Mouse (Mus musculus): ENCODE measurements around the gene Fbxl20. TPM values are rescaled to one million over a fixed set of nuclear protein-coding genes. Genes with fewer than 3 reads are reported as not detected.

Gene Fbxl20
- polyA plus RNA-seq, 1 experiment from 2014 or later: 13.0 TPM

GRCm38 (mm10) chr11:98142545-98142944 lies 7.7 kb downstream of the Fbxl20 start:
- ATAC-seq: no peak
- Histone ChIP-seq H3K9ac (replicated peaks; ENCODE audit: low read depth) (no peak overlapping the region), H3K27ac (ENCODE audit: low read length) (no peak overlapping the region), H3K4me3 (ENCODE audit: low read depth, low read length) (no peak overlapping the region), H3K4me1 (ENCODE audit: insufficient read depth, low read depth, low read length) (no peaks in the 10 kb centered on the region; the same call in 1 of the 2 replicates), H3K4me2 (replicated peaks; ENCODE audit: low read depth, low read length) (no peak overlapping the region), H3K9me3 (ENCODE audit: low read length) (no peaks in the 10 kb centered on the region), H3K36me3 (ENCODE audit: insufficient read depth, low read length) (no peaks in the 10 kb centered on the region), H3K27me3 (replicated peaks; ENCODE audit: insufficient read depth, low read length) (no peaks in the 10 kb centered on the region)
- 87% methylated on average over 2 of the region's 2 CpGs for WGBS
- TF ChIP-seq CTCF (IDR thresholded peaks at IDR 0.05) (0 out of 2 replicates have a peak, but pooled peaks have one; percentile 2), EP300 (IDR thresholded peaks at IDR 0.05) (no peak)
- peak; percentile 16 for DNase-seq (ENCODE audit: low spot score)

- 71% methylated on average over 7 of the region's 7 CpGs for WGBS
- H3K9me3 ChIP-seq (ENCODE audit: low read length): no peaks in the 10 kb centered on the region
- no peak for TF ChIP-seq EP300 (IDR thresholded peaks at IDR 0.05)
- no peak for TF ChIP-seq CTCF (IDR thresholded peaks at IDR 0.05)
- H3K36me3 ChIP-seq (ENCODE audit: insufficient read depth, low read length): no peaks in the 10 kb centered on the region
- no peak overlapping the region for H3K9ac ChIP-seq (replicated peaks; ENCODE audit: low read depth)
- no peak overlapping the region for H3K4me2 ChIP-seq (replicated peaks; ENCODE audit: low read depth, low read length)
- no peak overlapping the region for H3K4me3 ChIP-seq (ENCODE audit: low read depth, low read length)
- H3K4me1 ChIP-seq (ENCODE audit: insufficient read depth, low read depth, low read length): no peaks in the 10 kb centered on the region
- ATAC-seq (no peak), DNase-seq (ENCODE audit: low spot score) (no peak)
- H3K27ac ChIP-seq (ENCODE audit: low read length): no peak overlapping the region
- H3K27me3 ChIP-seq (replicated peaks; ENCODE audit: insufficient read depth, low read length): no peaks in the 10 kb centered on the region
Measured at GRCm38 (mm10) chr11:98138894-98139293, 11.3 kb downstream of the Fbxl20 start.

GRCm38 (mm10) chr11:98137836-98138235 lies 12.4 kb downstream of the Fbxl20 start:
- Histone ChIP-seq H3K36me3 (ENCODE audit: insufficient read depth, low read length) (no peaks in the 10 kb centered on the region), H3K4me1 (ENCODE audit: insufficient read depth, low read depth, low read length) (no peaks in the 10 kb centered on the region), H3K4me3 (ENCODE audit: low read depth, low read length) (no peak overlapping the region), H3K9me3 (ENCODE audit: low read length) (no peaks in the 10 kb centered on the region), H3K9ac (replicated peaks; ENCODE audit: low read depth) (no peak overlapping the region), H3K27me3 (replicated peaks; ENCODE audit: insufficient read depth, low read length) (no peaks in the 10 kb centered on the region), H3K4me2 (replicated peaks; ENCODE audit: low read depth, low read length) (no peak overlapping the region), H3K27ac (ENCODE audit: low read length) (no peak overlapping the region)
- TF ChIP-seq EP300 (IDR thresholded peaks at IDR 0.05): no peak
- no peak for TF ChIP-seq CTCF (IDR thresholded peaks at IDR 0.05)
- no peak for DNase-seq (ENCODE audit: low spot score)
- no peak for ATAC-seq
- WGBS: 85% methylated on average over 11 of the region's 11 CpGs

- H3K9me3 ChIP-seq (ENCODE audit: low read length): no peaks in the 10 kb centered on the region
- WGBS: 52% methylated on average over 4 of the region's 4 CpGs
- no peaks in the 10 kb centered on the region for H3K36me3 ChIP-seq (ENCODE audit: insufficient read depth, low read length)
- H3K4me2 ChIP-seq (replicated peaks; ENCODE audit: low read depth, low read length): no peak overlapping the region
- DNase-seq (ENCODE audit: low spot score): peak; percentile 24
- no peak overlapping the region for H3K9ac ChIP-seq (replicated peaks; ENCODE audit: low read depth)
- TF ChIP-seq CTCF (IDR thresholded peaks at IDR 0.05) (no peak), EP300 (IDR thresholded peaks at IDR 0.05) (no peak)
- no peaks in the 10 kb centered on the region for H3K4me1 ChIP-seq (ENCODE audit: insufficient read depth, low read depth, low read length)
- H3K4me3 ChIP-seq (ENCODE audit: low read depth, low read length): no peak overlapping the region
- no peaks in the 10 kb centered on the region for H3K27me3 ChIP-seq (replicated peaks; ENCODE audit: insufficient read depth, low read length)
- H3K27ac ChIP-seq (ENCODE audit: low read length): no peak overlapping the region
- ATAC-seq: peak; percentile 38; the same call in 1 of the 2 replicates
Measured at GRCm38 (mm10) chr11:98134951-98135350, 15.3 kb downstream of the Fbxl20 start.

- Histone ChIP-seq H3K27ac (ENCODE audit: low read length) (no peak overlapping the region), H3K27me3 (replicated peaks; ENCODE audit: insufficient read depth, low read length) (no peaks in the 10 kb centered on the region), H3K9ac (replicated peaks; ENCODE audit: low read depth) (no peak overlapping the region), H3K9me3 (ENCODE audit: low read length) (no peaks in the 10 kb centered on the region), H3K4me1 (ENCODE audit: insufficient read depth, low read depth, low read length) (no peaks in the 10 kb centered on the region), H3K4me2 (replicated peaks; ENCODE audit: low read depth, low read length) (no peak overlapping the region), H3K4me3 (ENCODE audit: low read depth, low read length) (no peak overlapping the region), H3K36me3 (ENCODE audit: insufficient read depth, low read length) (peaks cover 11% of the 10 kb centered on the region; the same call in 1 of the 2 replicates)
- DNase-seq (ENCODE audit: low spot score): no peak
- TF ChIP-seq CTCF (IDR thresholded peaks at IDR 0.05) (no peak), EP300 (IDR thresholded peaks at IDR 0.05) (no peak)
- no peak for ATAC-seq
- WGBS: 83% methylated on average over 5 of the region's 5 CpGs
Measured at GRCm38 (mm10) chr11:98123424-98123823, 26.8 kb downstream of the Fbxl20 start.

- no peak overlapping the region for H3K4me2 ChIP-seq (replicated peaks; ENCODE audit: low read depth, low read length)
- peaks cover 19% of the 10 kb centered on the region; the same call in 1 of the 2 replicates for H3K36me3 ChIP-seq (ENCODE audit: insufficient read depth, low read length)
- H3K27ac ChIP-seq (ENCODE audit: low read length): no peak overlapping the region
- TF ChIP-seq CTCF (IDR thresholded peaks at IDR 0.05) (no peak), EP300 (IDR thresholded peaks at IDR 0.05) (no peak)
- H3K27me3 ChIP-seq (replicated peaks; ENCODE audit: insufficient read depth, low read length): no peaks in the 10 kb centered on the region
- no peak overlapping the region for H3K9ac ChIP-seq (replicated peaks; ENCODE audit: low read depth)
- DNase-seq (ENCODE audit: low spot score) (no peak), ATAC-seq (no peak)
- no peak overlapping the region for H3K4me3 ChIP-seq (ENCODE audit: low read depth, low read length)
- no peaks in the 10 kb centered on the region for H3K9me3 ChIP-seq (ENCODE audit: low read length)
- H3K4me1 ChIP-seq (ENCODE audit: insufficient read depth, low read depth, low read length): no peaks in the 10 kb centered on the region
- WGBS: 85% methylated on average over 1 of the region's 1 CpGs
Measured at GRCm38 (mm10) chr11:98114363-98114762, 35.8 kb downstream of the Fbxl20 start.

GRCm38 (mm10) chr11:98113504-98113903 lies 36.7 kb downstream of the Fbxl20 start:
- no peaks in the 10 kb centered on the region for H3K27me3 ChIP-seq (replicated peaks; ENCODE audit: insufficient read depth, low read length)
- TF ChIP-seq CTCF (IDR thresholded peaks at IDR 0.05): no peak
- no peak for TF ChIP-seq EP300 (IDR thresholded peaks at IDR 0.05)
- H3K9ac ChIP-seq (replicated peaks; ENCODE audit: low read depth): no peak overlapping the region
- peaks cover 22% of the 10 kb centered on the region; the same call in 1 of the 2 replicates for H3K36me3 ChIP-seq (ENCODE audit: insufficient read depth, low read length)
- H3K4me3 ChIP-seq (ENCODE audit: low read depth, low read length): no peak overlapping the region
- H3K4me2 ChIP-seq (replicated peaks; ENCODE audit: low read depth, low read length): no peak overlapping the region
- ATAC-seq: no peak
- H3K4me1 ChIP-seq (ENCODE audit: insufficient read depth, low read depth, low read length): no peaks in the 10 kb centered on the region
- DNase-seq (ENCODE audit: low spot score): no peak
- H3K27ac ChIP-seq (ENCODE audit: low read length): no peak overlapping the region
- WGBS: 62% methylated on average over 4 of the region's 4 CpGs
- no peaks in the 10 kb centered on the region for H3K9me3 ChIP-seq (ENCODE audit: low read length)

All from lung, postnatal 0 days (tissue).